Mouse (Mus musculus) gastrocnemius, postnatal 4 days (tissue): ENCODE measurements around the gene Asap2. TPM values are rescaled to one million over a fixed set of nuclear protein-coding genes. Genes with fewer than 3 reads are reported as not detected.
A peak's percentile ranks its signal among the peaks of the same experiment; 100 is the strongest.

Source experiments
- DNase-seq, 2 experiments: peaks; one replicate each; pipeline ENCODE4 v3.0.0; 2021 to 2022; ENCODE audit warnings: low spot score in 2 of 2, mixed read lengths in 2 of 2
- total RNA-seq, 2 experiments: library from RNA; stranded (reverse); gene quantifications; 2 replicates each; pipeline ENCODE4 v1.2.3; 2021

Gene Asap2
- total RNA-seq, 2 experiments from 2014 or later: 15.8 TPM

GRCm38 (mm10) chr12:21306721-21307120, 316.5 kb downstream of the Asap2 start:
- DNase-seq: no peak

- DNase-seq: no peak
Measured at GRCm38 (mm10) chr12:21312201-21312600, 321.9 kb downstream of the Asap2 start.

DNA sequence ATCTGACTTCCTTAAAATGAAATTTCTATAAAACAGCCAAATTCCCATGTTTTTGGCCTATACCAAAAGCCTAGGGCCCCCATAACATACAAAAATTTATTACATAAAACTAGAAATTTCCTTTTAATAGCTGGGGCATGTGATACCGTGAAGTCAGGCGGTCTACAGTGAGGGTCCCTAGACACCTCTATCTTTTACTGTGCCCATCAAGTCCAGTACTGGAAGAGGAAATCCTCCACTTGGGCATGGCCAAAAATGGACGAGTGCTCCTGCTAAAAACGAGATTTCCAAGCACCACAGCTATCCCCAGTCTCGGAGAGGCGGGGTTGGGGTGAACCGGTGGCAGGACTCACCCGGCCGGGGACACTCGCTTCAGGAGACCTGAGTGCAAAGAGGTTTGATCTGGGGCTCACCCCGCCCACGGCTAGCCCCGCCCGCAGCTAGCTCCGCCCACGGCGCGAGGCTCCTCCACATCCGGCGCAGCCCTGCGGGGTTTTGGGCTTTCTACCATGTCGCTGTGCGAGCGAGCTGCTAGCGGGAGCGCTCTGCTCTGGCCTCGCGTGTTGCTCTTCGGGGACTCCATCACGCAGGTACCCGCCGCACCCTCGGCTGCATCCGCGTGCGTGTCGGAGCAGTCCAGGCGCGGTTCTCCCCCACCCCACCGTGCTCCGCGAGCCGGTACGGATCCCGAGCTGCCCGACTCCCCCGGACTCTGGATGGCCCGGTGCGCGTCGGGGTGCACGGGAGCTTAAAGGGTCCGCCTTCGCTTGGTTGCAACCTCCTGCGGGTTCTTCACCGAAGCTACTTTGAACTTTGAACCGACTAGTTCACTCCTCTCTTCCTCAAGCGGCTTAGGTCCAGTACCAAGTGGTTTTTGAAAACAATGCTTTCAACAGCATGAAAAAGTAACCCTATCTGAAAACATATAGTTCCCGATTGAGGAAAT, 325.9 kb downstream of the Asap2 start, which contains the start of gene Iah1:
Iah1 (plus strand) TSS at position 467 of the 946 bp plus-strand sequence.
- DNase-seq: peak; percentile 70 to 80

GRCm38 (mm10) chr12:21316869-21317265, 326.6 kb downstream of the Asap2 start:
- DNase-seq: no peak

- peak in 1 of 2 experiments; percentile 66 for DNase-seq
Measured at GRCm38 (mm10) chr12:21318143-21318895, 328.1 kb downstream of the Asap2 start.
